Mouse (Mus musculus) MEL (cell line): ENCODE results near the gene Car6.

Experiments
- CTCF ChIP-seq, 3 experiments: IDR thresholded peaks in 2 of 3; conservative IDR thresholded peaks in 1 of 3; 2 replicates each; pipeline ENCODE4 v1.5.1; 2011 to 2012; ENCODE audit warnings: low read length in 3 of 3, low read depth in 2 of 3, mild to moderate bottlenecking in 2 of 3, improper control_type of control experiment in 1 of 3, inconsistent platforms in 1 of 3, mixed read lengths in 1 of 3, moderate library complexity in 1 of 3; ENCODE audit not compliant: control insufficient read depth in 1 of 3, insufficient read depth in 1 of 3, poor library complexity in 1 of 3, severe bottlenecking in 1 of 3
- ELF1 ChIP-seq: IDR thresholded peaks from 2 replicates; pipeline ENCODE4 v1.6.1; 2014; ENCODE audit warnings: low read depth, mild to moderate bottlenecking, inconsistent platforms, low read length, improper control_type of control experiment, moderate library complexity
- HCFC1 ChIP-seq: IDR thresholded peaks from 2 replicates; pipeline ENCODE4 v1.6.1; 2012; ENCODE audit warnings: low read depth, mild to moderate bottlenecking, inconsistent platforms, low read length, improper control_type of control experiment, moderate library complexity
- NELFE ChIP-seq: IDR thresholded peaks from 2 replicates; pipeline ENCODE4 v1.6.1; 2011; ENCODE audit warnings: low read depth, low read length, improper control_type of control experiment
- NRF1 ChIP-seq: IDR thresholded peaks from 2 replicates; pipeline ENCODE4 v1.6.1; 2014; ENCODE audit warnings: low read depth, mild to moderate bottlenecking, inconsistent platforms, low read length, improper control_type of control experiment, moderate library complexity; ENCODE audit not compliant: poor library complexity, insufficient read depth, severe bottlenecking
- POLR2A ChIP-seq, 2 experiments: IDR thresholded peaks; 2 replicates each; pipeline ENCODE4 v1.6.1; 2011 to 2012; ENCODE audit warnings: low read length in 2 of 2, mild to moderate bottlenecking in 2 of 2, control low read depth in 1 of 2, improper control_type of control experiment in 1 of 2, low read depth in 1 of 2, moderate library complexity in 1 of 2; ENCODE audit not compliant: control insufficient read depth in 1 of 2, insufficient read depth in 1 of 2, poor library complexity in 1 of 2

GRCm38 (mm10) chr4:150178131-150178530 is 23.0 kb downstream of the Car6 start:
- no peak for TF ChIP-seq NRF1
- no peak for TF ChIP-seq ELF1
- TF ChIP-seq HCFC1, result no peak
- TF ChIP-seq CTCF (IDR thresholded peaks at IDR 0.05 in 2 of 3, conservative IDR thresholded peaks at IDR 0.05 in 1 of 3; ENCODE audit: control insufficient read depth in 1 of 3, insufficient read depth in 1 of 3, low read depth in 2 of 3, low read length in 3 of 3, poor library complexity in 1 of 3, severe bottlenecking in 1 of 3), result no peak
- TF ChIP-seq POLR2A (IDR thresholded peaks at IDR 0.05; ENCODE audit: control insufficient read depth in 1 of 2, insufficient read depth in 1 of 2, low read depth in 1 of 2, low read length in 2 of 2, poor library complexity in 1 of 2), result no peak
- TF ChIP-seq NELFE, result no peak
